Mouse (Mus musculus) forebrain, embryonic 13.5 days (tissue): ENCODE results near the gene Exoc3l4. TPM values are rescaled to one million over a fixed set of nuclear protein-coding genes. Genes with fewer than 3 reads are reported as not detected.

Experiments
- ATAC-seq: fragments of 200-750 bp; cut with Nextera tagmentation; 2 replicates; pipeline ENCODE4 v1.8.0; 2017
- H3K27ac ChIP-seq: fragments of 300-500 bp; sonication (generic); 2 replicates; pipeline ENCODE4 v1.5.1; 2015; ENCODE audit warnings: inconsistent platforms, mild to moderate bottlenecking, moderate library complexity
- H3K27me3 ChIP-seq: fragments of 300-500 bp; sonication (generic); 2 replicates; pipeline ENCODE4 v1.6.1; 2015; ENCODE audit warnings: mild to moderate bottlenecking, inconsistent platforms
- H3K36me3 ChIP-seq: fragments of 300-500 bp; sonication (generic); 2 replicates; pipeline ENCODE4 v1.6.1; 2015; ENCODE audit warnings: mild to moderate bottlenecking, inconsistent platforms; ENCODE audit not compliant: poor library complexity, severe bottlenecking
- H3K4me1 ChIP-seq: fragments of 300-500 bp; sonication (generic); 2 replicates; pipeline ENCODE4 v1.6.1; 2015; ENCODE audit warnings: inconsistent platforms
- H3K4me2 ChIP-seq: fragments of 300-500 bp; sonication (generic); 2 replicates; pipeline ENCODE4 v1.6.1; 2015; ENCODE audit warnings: inconsistent platforms, mild to moderate bottlenecking, moderate library complexity
- H3K4me3 ChIP-seq: fragments of 300-500 bp; sonication (generic); 2 replicates; pipeline ENCODE4 v1.5.1; 2015; ENCODE audit warnings: mild to moderate bottlenecking, inconsistent platforms
- H3K9ac ChIP-seq: fragments of 300-500 bp; sonication (generic); 2 replicates; pipeline ENCODE4 v1.6.1; 2015; ENCODE audit warnings: mild to moderate bottlenecking, inconsistent platforms
- H3K9me3 ChIP-seq: fragments of 300-500 bp; sonication (generic); replicated peaks from 2 replicates; pipeline ENCODE4 v1.6.1; 2016; ENCODE audit warnings: inconsistent platforms
- WGBS: fragments of 180-500 bp; shearing (Covaris S2); methylation state at CpG from one replicate; pipeline ENCODE4 v1.1.7; 2015; 5-methylcytosine and 5-hydroxymethylcytosine counted together
- polyA plus RNA-seq: library from polyadenylated mRNA; unstranded; fragments of >200 nt; fragmentation: Nextera tagmentation; extraction: Ambion mirVana; gene quantifications from 2 replicates; pipeline ENCODE4 v1.2.1, GENCODE M21; 2015

Exoc3l4 gene
- polyA plus RNA-seq, 1 experiment from 2014 or later = 2.3 TPM

DNA sequence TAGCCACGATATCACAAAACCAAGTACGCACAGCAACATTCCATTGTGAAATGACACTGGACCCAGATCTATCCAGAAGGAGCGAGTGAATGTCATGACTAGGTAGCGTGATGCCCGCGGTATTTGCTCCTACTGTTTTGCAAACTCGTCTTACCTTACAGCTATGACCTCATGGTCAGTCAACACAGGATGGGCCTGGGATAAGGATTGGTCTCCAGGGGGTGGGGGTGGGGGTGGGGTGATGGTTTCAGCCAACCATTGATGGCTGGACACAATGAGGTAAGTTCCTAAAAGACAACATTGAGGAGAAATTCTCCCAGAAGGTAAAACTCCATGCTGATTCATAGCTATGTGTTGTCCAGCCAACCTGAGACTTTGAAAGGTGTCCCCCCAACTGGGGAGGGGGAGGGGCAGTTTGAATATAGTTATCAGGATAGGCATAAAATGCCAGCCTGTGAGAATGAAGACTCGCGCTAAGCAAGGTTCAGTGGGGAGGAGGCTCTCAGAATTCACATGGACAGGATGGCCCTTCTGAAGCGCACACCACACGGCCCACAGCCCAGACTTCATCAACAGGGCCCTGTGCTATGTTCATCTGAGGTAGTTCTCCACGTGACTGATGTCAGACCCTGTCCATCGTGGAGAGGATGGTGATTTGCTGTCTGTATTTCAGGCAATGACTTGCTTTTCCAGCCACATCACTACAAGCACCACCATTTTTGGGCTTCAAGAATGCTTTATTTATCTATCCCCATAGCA lies 30.8 kb upstream of the Exoc3l4 start:
- Histone ChIP-seq H3K27ac (no peak overlapping the region), H3K9me3 (no peaks in the 10 kb centered on the region), H3K4me2 (no peak overlapping the region), H3K4me3 (no peak overlapping the region), H3K4me1 (no peaks in the 10 kb centered on the region), H3K9ac (no peak overlapping the region), H3K27me3 (no peaks in the 10 kb centered on the region), H3K36me3 (no peaks in the 10 kb centered on the region)
- WGBS = 89% methylated on average over 13 of the region's 13 CpGs
- ATAC-seq = no peak

DNA sequence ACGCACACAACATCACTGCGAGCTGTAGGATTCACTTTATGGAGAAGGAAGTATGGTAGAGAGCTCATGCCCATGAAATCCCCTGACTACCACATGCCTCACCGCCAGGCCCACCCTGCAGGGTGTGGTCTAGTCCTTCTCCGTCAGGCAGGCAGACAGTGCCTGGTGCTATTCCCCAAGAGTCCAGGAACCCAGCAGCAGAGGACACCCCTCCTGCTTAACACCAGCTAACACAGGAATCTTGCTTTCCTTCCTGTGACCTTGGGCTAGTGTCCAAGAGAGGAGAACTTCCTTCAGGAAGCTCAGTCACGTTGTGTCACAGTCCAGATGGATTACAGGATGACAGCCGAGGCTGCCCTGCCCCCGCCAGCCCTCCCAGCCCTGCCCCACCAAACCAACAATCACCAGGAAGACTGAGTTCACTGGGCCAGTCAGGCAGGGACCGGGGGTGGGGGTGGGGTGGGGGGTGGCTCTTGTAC lies 30.1 kb upstream of the Exoc3l4 start:
- Histone ChIP-seq H3K36me3 (no peaks in the 10 kb centered on the region), H3K27me3 (no peaks in the 10 kb centered on the region), H3K9me3 (no peaks in the 10 kb centered on the region), H3K4me1 (no peaks in the 10 kb centered on the region), H3K9ac (no peak overlapping the region; the same call in 1 of the 2 replicates), H3K4me3 (no peak overlapping the region), H3K4me2 (no peak overlapping the region), H3K27ac (no peak overlapping the region)
- no peak for ATAC-seq
- WGBS = 80% methylated on average over 8 of the region's 8 CpGs

DNA sequence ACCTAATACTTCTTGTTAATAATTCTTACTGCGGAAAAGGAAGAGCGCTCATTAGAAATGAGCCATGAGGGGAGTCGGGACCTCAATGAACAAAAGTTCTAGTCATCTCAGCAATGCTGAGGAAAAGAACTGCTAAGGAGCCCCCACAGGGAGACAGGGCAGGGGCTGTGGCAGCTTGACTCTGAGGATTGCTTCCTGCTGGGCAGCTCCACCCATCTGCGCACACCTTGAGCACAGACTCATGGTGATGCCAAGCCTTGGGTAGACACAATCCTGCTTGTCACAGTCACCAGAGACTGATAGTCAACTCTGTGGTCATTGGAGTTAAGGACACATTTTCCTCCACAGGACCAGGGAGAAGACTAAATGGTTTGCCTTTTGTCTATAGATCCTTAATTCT lies 29.7 kb upstream of the Exoc3l4 start:
- no peaks in the 10 kb centered on the region for H3K9me3 ChIP-seq
- no peaks in the 10 kb centered on the region for H3K27me3 ChIP-seq
- no peak for ATAC-seq
- H3K27ac ChIP-seq = no peak overlapping the region
- no peak overlapping the region for H3K4me2 ChIP-seq
- WGBS = 92% methylated on average over 4 of the region's 4 CpGs
- no peak overlapping the region for H3K4me3 ChIP-seq
- no peak overlapping the region; the same call in 1 of the 2 replicates for H3K9ac ChIP-seq
- H3K36me3 ChIP-seq = no peaks in the 10 kb centered on the region
- no peaks in the 10 kb centered on the region for H3K4me1 ChIP-seq

DNA sequence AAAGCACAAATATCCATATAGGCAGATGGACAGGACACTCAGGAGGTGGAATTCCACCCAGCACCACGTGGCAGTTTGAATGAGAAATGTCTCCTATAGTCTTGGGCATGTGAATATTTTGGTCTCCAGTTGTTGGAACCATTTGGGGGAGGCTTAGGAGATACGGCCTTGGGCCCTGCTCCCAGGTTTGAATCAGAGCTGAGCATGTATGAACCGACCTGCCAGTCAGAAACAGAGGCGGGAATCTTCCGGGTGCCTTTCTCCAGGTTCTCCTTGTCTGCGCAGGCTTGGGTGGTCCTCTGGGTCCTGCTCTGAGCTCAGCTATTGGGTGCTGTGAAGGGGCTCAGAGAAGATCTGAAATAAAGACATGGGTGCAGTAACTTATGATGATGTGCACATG lies 22.8 kb upstream of the Exoc3l4 start:
- Histone ChIP-seq H3K27ac (no peak overlapping the region), H3K9ac (no peak overlapping the region), H3K4me3 (no peak overlapping the region), H3K36me3 (no peaks in the 10 kb centered on the region), H3K4me1 (no peaks in the 10 kb centered on the region), H3K9me3 (no peaks in the 10 kb centered on the region), H3K4me2 (no peak overlapping the region), H3K27me3 (no peaks in the 10 kb centered on the region)
- ATAC-seq = no peak
- 83% methylated on average over 6 of the region's 6 CpGs for WGBS

DNA sequence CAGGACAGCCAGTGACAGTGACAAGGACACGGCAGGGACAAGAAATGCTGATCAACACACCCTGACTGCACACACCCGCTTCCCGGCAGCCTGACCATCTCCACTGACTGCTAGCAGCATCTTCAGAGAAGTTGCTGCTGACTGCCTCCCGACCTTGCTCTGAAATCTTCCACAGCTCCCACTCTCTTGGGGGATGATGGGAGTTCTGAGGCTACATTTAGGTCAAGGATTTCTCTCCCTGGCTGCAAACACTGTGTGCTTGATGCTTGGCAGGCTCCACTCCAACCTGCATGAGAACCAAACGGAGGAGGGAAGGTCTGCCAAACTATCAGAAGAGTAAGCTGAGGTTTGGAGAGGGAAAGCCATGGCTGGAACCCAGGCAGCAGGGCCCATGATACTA lies 19.8 kb upstream of the Exoc3l4 start:
- Histone ChIP-seq H3K9ac (no peak overlapping the region), H3K4me3 (no peak overlapping the region), H3K4me2 (no peak overlapping the region), H3K27me3 (peaks cover 5% of the 10 kb centered on the region; the same call in 1 of the 2 replicates), H3K36me3 (no peaks in the 10 kb centered on the region), H3K27ac (no peak overlapping the region), H3K9me3 (no peaks in the 10 kb centered on the region), H3K4me1 (no peaks in the 10 kb centered on the region)
- WGBS = 70% methylated on average over 5 of the region's 5 CpGs
- ATAC-seq = no peak

DNA sequence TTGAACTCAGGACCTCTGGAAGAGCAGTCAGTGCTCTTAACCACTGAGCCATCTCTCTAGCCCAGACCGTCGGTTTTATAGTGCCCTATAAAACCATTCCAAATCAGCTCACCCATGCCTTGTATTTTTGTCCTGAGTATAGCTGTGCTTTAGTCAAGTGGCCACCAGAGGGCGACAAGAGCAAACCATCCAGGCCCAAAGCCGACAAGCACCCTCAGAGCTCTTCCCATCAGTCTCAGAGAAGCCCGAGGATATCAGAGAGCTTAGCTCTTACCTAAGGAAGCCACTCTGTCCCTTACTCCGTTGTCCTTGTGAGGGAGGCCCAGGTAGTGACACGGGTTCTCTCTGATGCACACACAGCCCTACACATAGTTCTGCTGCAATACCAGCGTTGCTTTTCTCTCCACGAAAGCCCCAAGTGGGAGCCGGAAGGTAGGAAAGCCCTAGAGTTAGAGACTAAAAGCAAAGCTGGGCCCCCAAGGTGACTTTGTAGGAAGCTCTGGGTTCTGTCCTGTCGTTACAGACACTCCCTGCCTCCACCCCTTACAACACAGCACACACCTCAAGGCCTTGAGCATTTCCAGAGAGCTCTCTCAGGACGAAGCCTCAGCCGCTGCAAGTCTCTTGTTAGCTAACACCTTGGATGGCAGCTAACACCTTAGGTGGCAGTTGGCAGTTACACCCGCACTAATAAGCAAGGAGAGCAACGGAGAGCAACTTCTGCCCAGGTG lies 15.2 kb upstream of the Exoc3l4 start:
- Histone ChIP-seq H3K36me3 (no peaks in the 10 kb centered on the region), H3K9ac (no peak overlapping the region), H3K4me3 (no peak overlapping the region), H3K27ac (no peak overlapping the region), H3K4me1 (peaks cover 2% of the 10 kb centered on the region; the same call in 1 of the 2 replicates), H3K4me2 (no peak overlapping the region), H3K27me3 (peaks cover 20% of the 10 kb centered on the region), H3K9me3 (no peaks in the 10 kb centered on the region)
- peak; percentile 77; the same call in 1 of the 2 replicates for ATAC-seq
- 25% methylated on average over 15 of the region's 15 CpGs for WGBS

DNA sequence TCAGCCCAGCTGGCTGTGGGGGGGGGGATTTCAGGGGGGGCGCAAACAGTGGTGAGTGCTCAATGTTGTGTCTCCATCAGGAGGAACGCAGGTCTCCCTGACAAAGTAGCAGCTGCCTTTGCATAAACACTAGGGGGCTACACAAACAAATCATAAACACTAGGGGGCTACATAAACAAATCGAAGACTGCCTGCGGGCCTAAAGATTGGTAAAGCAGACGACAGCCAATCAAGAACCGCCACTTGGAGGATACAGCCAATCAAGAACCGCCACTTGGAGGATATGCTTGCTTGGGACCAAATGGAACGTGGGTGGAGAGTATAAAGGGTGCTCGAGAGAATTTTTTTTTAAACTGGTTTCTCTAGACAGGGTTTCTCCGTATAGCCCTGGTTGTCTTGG lies 11.9 kb upstream of the Exoc3l4 start:
- no peak for ATAC-seq
- Histone ChIP-seq H3K36me3 (no peaks in the 10 kb centered on the region), H3K4me1 (peaks cover 18% of the 10 kb centered on the region), H3K4me2 (no peak overlapping the region), H3K4me3 (no peak overlapping the region), H3K27me3 (peaks cover 39% of the 10 kb centered on the region), H3K9ac (no peak overlapping the region), H3K27ac (no peak overlapping the region), H3K9me3 (no peaks in the 10 kb centered on the region)
- WGBS = 68% methylated on average over 10 of the region's 10 CpGs

DNA sequence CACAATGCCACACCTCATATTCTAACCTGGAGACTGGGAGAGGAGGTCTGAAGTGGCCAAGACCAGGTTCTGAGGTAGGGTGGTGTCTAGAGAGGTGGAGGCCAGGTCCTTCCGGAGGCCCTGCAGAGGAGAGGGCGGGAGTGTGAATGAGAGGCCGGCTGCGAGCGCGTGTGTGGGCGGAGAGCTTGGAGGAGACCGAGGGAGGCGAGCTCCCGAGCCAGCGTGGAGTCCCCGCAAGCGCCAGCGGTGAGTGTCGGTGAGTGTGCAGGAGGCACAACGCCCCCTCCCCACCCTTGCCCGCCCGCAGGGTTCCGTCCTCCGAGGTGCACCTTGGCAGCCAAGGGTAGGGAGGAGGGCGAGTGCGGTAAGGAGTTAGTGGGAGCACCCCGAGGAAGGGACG lies 10.2 kb upstream of the Exoc3l4 start, which contains the start of gene Lbhd2:
Gene Lbhd2, plus strand, starts transcription at position 188 of the 400 bp plus-strand sequence.
- no peak for ATAC-seq
- no peaks in the 10 kb centered on the region for H3K36me3 ChIP-seq
- H3K4me3 ChIP-seq = no peak within 1 kb of the TSS
- WGBS = 6% methylated on average over 20 of the region's 24 CpGs
- no peaks in the 10 kb centered on the region for H3K9me3 ChIP-seq
- peak within 1 kb of the TSS; percentile 44 for H3K4me2 ChIP-seq
- H3K9ac ChIP-seq = no peak within 1 kb of the TSS
- no peak within 1 kb of the TSS for H3K27ac ChIP-seq
- peaks cover 24% of the 10 kb centered on the region for H3K4me1 ChIP-seq
- H3K27me3 ChIP-seq = peaks cover 38% of the 10 kb centered on the region

DNA sequence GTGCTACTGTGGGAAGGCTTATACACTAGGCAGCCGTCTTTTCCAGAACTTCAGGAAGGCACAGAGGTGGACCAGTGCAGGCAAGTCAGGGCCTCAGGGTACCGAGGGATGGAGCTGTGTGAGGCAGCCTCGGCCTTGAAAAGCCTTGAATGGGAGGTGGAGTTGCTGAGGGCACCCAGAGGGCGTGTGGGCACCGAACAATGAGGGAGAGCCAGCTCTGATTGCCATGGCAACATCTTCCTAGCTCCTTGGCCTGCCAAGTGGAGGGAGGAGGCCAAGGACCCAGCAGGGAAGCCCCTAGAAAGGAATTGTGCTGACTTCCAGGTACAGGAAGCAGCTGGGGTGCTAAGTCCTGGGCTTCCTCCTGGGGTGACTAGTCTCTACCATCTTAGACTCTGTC lies 7.2 kb upstream of the Exoc3l4 start:
- no peak overlapping the region for H3K9ac ChIP-seq
- peaks cover 30% of the 10 kb centered on the region for H3K27me3 ChIP-seq
- ATAC-seq = peak; percentile 44; the same call in 1 of the 2 replicates

DNA sequence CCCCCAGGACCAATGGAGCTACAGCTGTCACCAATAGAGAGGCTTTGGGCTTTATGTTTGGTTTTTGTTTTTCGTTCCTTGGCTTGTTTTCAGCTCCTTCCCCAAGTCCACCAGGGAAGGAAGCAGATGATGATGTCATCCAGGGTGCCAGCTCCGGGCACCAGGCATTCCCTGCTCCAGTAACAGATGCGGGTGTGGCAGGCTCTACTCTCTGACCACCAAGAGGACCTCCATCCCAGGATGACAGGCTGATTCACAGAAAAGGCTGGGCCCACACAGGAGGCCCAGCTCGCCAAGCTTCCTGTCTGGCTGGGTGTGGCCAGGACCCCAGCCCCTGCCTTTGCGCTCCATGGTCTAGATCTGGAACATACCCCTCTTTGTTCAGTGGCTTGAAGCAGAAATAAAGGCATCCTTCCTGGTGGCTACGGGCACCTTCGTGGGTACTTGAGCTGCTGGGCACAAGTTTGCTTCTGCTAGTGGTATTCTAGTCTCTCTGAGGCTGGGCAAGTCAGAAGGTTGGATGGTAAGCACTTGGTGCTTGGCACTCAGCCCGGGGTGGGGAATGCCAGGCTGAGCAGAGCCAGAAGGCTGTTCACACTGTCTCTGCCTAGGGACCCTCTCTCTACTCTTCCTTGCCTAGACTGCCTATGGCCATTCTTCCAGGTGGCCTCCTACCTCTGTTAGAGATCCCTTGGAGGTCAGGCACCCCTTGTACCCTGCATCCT lies 5.0 kb upstream of the Exoc3l4 start:
- H3K4me2 ChIP-seq = no peak overlapping the region
- H3K4me1 ChIP-seq = peaks cover 31% of the 10 kb centered on the region
- no peak overlapping the region for H3K9ac ChIP-seq
- H3K36me3 ChIP-seq = no peaks in the 10 kb centered on the region
- 73% methylated on average over 8 of the region's 8 CpGs for WGBS
- no peak overlapping the region for H3K4me3 ChIP-seq
- no peak for ATAC-seq
- H3K27ac ChIP-seq = no peak overlapping the region
- peaks cover 17% of the 10 kb centered on the region for H3K27me3 ChIP-seq
- no peaks in the 10 kb centered on the region for H3K9me3 ChIP-seq

More for the DNA sequence above, 7.2 kb upstream of the Exoc3l4 start:
- Histone ChIP-seq H3K4me1 (peaks cover 31% of the 10 kb centered on the region), H3K9me3 (no peaks in the 10 kb centered on the region), H3K4me2 (no peak overlapping the region), H3K36me3 (no peaks in the 10 kb centered on the region), H3K27ac (no peak overlapping the region), H3K4me3 (no peak overlapping the region)
- 5% methylated on average over 5 of the region's 5 CpGs for WGBS

DNA sequence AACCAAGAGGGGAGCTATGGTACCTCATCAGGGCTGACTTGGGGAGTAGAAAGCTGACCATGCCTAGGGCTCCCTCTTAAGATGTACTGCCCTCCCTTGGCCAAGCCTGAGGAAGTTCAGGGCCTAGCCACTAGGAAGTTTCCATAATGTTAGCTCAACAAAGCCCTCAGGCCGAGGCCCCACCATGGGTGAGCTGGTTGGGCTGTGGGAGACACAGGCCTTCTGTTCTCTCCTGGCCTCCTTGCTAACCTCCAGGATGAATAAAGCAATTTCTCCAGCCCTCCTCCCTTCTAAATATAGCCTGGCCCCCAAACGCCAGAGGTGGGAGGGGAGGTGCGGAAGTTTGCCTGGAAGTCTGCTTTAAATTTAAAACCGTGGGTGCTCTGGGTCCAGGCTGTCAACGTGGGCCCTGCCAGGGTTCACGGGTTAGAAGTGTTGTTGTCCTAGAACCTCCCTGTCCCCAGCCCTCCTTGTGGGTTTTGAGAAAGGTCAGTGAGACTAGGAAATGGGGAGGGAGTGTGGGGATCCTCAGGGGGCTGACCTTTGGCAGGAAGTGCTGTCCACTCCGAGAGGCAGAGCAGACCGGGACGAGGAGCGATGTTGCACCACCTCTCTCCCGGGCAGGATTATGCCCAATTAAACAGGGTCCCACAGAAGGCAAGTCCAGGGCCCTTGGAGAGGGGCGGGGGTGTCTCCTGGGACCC lies 4.1 kb upstream of the Exoc3l4 start:
- ATAC-seq = no peak
- Histone ChIP-seq H3K27ac (no peak overlapping the region), H3K4me3 (peak overlapping the region; percentile 35), H3K36me3 (no peaks in the 10 kb centered on the region), H3K4me2 (peak overlapping the region; percentile 54), H3K27me3 (peaks cover 7% of the 10 kb centered on the region), H3K4me1 (peaks cover 35% of the 10 kb centered on the region), H3K9ac (peak overlapping the region; percentile 55), H3K9me3 (no peaks in the 10 kb centered on the region)
- 22% methylated on average over 12 of the region's 12 CpGs for WGBS
